Mouse (Mus musculus) stomach, postnatal 0 days (tissue): ENCODE measurements around the gene Hoxb4.

Experiments used
- CTCF ChIP-seq: IDR thresholded peaks from 2 replicates; pipeline ENCODE4 v1.5.1; 2016; ENCODE audit warnings: antibody characterized with exemption, low read depth, mild to moderate bottlenecking, moderate library complexity
- EP300 ChIP-seq: optimal IDR thresholded peaks from 2 replicates; pipeline ENCODE3; 2016; ENCODE audit warnings: antibody characterized with exemption

DNA sequence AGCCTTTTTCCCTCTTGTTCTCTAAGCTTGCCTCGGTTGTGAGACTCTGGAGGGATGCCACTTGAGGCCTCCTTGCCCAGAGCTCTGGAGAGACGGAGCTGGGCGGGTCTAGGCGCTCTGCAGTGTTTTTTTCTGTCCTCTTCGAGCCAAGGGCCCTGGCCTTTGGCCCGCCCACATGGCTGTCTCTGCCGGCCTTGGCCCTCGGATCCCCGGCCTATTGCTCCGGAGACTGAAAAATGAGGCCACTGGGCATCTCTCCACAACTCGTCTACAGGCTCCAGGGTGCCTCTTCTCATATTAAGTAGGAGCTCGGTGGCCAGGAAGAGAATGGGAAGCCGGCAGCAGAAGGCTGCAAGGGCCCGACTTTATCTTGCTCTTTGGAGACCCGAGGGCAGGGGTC lies 16.2 kb upstream of the Hoxb4 start:
- TF ChIP-seq CTCF (no peak), EP300 (no peak)
